22 mouse cellular contexts compared by ENCODE assay signal in the genomic region with DNA sequence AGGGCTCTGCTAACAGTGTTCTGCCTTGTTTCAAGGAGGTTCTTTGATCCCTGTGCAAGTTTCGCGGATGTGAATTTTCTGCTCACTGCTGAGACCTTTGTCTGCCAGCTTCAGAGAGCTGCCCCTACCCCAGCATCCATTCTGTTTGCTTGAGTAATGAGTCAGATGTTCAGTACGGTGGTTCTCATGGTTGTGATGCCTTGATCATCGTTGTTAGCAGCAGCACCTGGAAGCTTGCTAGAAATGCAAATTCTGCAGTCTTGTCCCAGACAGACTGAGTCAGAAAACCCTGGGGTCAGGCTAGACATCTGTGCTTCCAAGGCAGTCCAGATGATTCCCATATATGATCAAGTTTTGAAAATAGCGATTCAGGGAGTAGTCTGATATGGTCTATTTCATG.
DNase-seq lines count a peak whose midpoint lies in the region; ATAC-seq and TF ChIP-seq lines count a peak whose summit lies in the region.
"Had no signal": no experiment of that assay in that cellular context is flagged by ENCODE, and none has a peak within 500 bp of the region (broad histone marks: within the 10 kb centered on the region; RNA-seq: fewer than 3 reads in every experiment).

No protein-coding gene starts in this region.

- no peaks in the 10 kb centered on the region for H3K9me3 ChIP-seq in embryonic facial prominence, embryonic 14.5 days (ENCODE audit: control insufficient read depth, low read length)
- no peaks in the 10 kb centered on the region for H3K9me3 ChIP-seq in embryonic facial prominence, embryonic 10.5 days
- no peaks in the 10 kb centered on the region for H3K9me3 ChIP-seq in CH12.LX (replicated peaks; ENCODE audit: low read length)
- H3K9me3 ChIP-seq: embryonic facial prominence, embryonic 12.5 days; embryonic facial prominence, embryonic 15.5 days; forebrain, embryonic 13.5 days; forebrain, embryonic 15.5 days had no signal

- in situ Hi-C loops in CH12.LX (cut with MboI; ENCODE audit: low pct_ligation_motif_present, low pct_unique_long_range_greater_than_20kb, low sequenced_read_pairs) = no loop called here

- TF ChIP-seq EP300 in CH12.LX (IDR thresholded peaks at IDR 0.05; ENCODE audit: low read length) = peak; percentile 56

- no peak overlapping the region for H3K4me2 ChIP-seq in embryonic facial prominence, embryonic 14.5 days (ENCODE audit: low read depth, low read length)
- H3K4me2 ChIP-seq in CH12.LX (ENCODE audit: insufficient read depth, low read depth, poor library complexity, severe bottlenecking) = no peak overlapping the region
- H3K4me2 ChIP-seq: embryonic facial prominence, embryonic 12.5 days; embryonic facial prominence, embryonic 15.5 days; forebrain, embryonic 13.5 days; forebrain, embryonic 15.5 days had no signal

- no peak for TF ChIP-seq CTCF in CH12.LX (conservative IDR thresholded peaks at IDR 0.05 in 1 of 2, IDR thresholded peaks at IDR 0.05 in 1 of 2; ENCODE audit: low read depth in 2 of 2, low read length in 2 of 2)
- TF ChIP-seq CTCF in embryonic fibroblast, embryonic 13.5 days (IDR thresholded peaks at IDR 0.05; ENCODE audit: borderline replicate concordance, insufficient read depth, low read length) = no peak

- H3K9ac ChIP-seq in embryonic facial prominence, embryonic 14.5 days (ENCODE audit: low read depth, low read length) = no peak overlapping the region
- H3K9ac ChIP-seq in CH12.LX (ENCODE audit: insufficient read depth, low read depth) = no peak overlapping the region
- H3K9ac ChIP-seq: embryonic facial prominence, embryonic 12.5 days; embryonic facial prominence, embryonic 15.5 days; forebrain, embryonic 13.5 days; forebrain, embryonic 15.5 days; forebrain, postnatal 0 days had no signal

- H3K27ac ChIP-seq in embryonic facial prominence, embryonic 14.5 days (replicated peaks; ENCODE audit: low read depth, low read length) = no peak overlapping the region
- no peak overlapping the region for H3K27ac ChIP-seq in embryonic facial prominence, embryonic 10.5 days (replicated peaks)
- H3K27ac ChIP-seq in CH12.LX (ENCODE audit: insufficient read depth, low read depth) = no peak overlapping the region
- peak overlapping the region; percentile 79 for H3K27ac ChIP-seq in embryonic fibroblast, embryonic 13.5 days (ENCODE audit: insufficient read depth, low read length)
- H3K27ac ChIP-seq: embryonic facial prominence, embryonic 12.5 days; embryonic facial prominence, embryonic 15.5 days; forebrain, embryonic 13.5 days; forebrain, embryonic 15.5 days had no signal

- no peak for ATAC-seq in embryonic facial prominence, embryonic 14.5 days (ENCODE audit: low read depth)
- ATAC-seq: CD4-positive, CD25-positive, alpha-beta regulatory T cell, adult 4 months; forebrain, embryonic 13.5 days; forebrain, embryonic 15.5 days; forebrain, postnatal 0 days had no signal

- no peak for TF ChIP-seq POLR2A in CH12.LX (IDR thresholded peaks at IDR 0.05; ENCODE audit: low read depth, low read length)
- no peak for TF ChIP-seq POLR2A in embryonic fibroblast, embryonic 13.5 days (IDR thresholded peaks at IDR 0.05; ENCODE audit: low read depth, low read length)

- H3K36me3 ChIP-seq in embryonic facial prominence, embryonic 14.5 days (ENCODE audit: control insufficient read depth, insufficient read depth, low read length) = no peaks in the 10 kb centered on the region
- H3K36me3 ChIP-seq in embryonic facial prominence, embryonic 10.5 days (replicated peaks) = no peaks in the 10 kb centered on the region
- H3K36me3 ChIP-seq in CH12.LX (replicated peaks in 1 of 2; ENCODE audit: control insufficient read depth in 1 of 2, insufficient read depth in 1 of 2, low read length in 1 of 2) = no peaks in the 10 kb centered on the region
- H3K36me3 ChIP-seq: embryonic facial prominence, embryonic 12.5 days; embryonic facial prominence, embryonic 15.5 days; forebrain, embryonic 15.5 days had no signal

- H3K79me2 ChIP-seq in CH12.LX (replicated peaks; ENCODE audit: control insufficient read depth, extremely low read depth, insufficient read depth, poor library complexity, severe bottlenecking) = no peaks in the 10 kb centered on the region

- no peak for TF ChIP-seq RAD21 in CH12.LX (IDR thresholded peaks at IDR 0.05; ENCODE audit: low read depth, low read length)

- peak; percentile 22 for DNase-seq in embryonic facial prominence, embryonic 14.5 days (ENCODE audit: low spot score)
- no peak for DNase-seq in embryonic facial prominence, embryonic 10.5 days (ENCODE audit: low spot score)
- DNase-seq in 3T3-L1 (ENCODE audit: low read depth, low spot score) (peak; percentile 10), CH12.LX (ENCODE audit: extremely low read depth) (peak; percentile 61)
- no peak for DNase-seq in embryo, embryonic 9.5 days (ENCODE audit: extremely low spot score)
- no peak for DNase-seq in layer of hippocampus, postnatal 36 days
- DNase-seq: adrenal gland, adult 2 months; adrenal gland, postnatal 10 days; adrenal gland, postnatal 25 days; B cell, adult 2 months; cerebellum, adult 11-12 months; cerebellum, adult 2 months; cerebellum, adult 9-10 months; cerebellum, postnatal 10 days; cerebellum, postnatal 25 days; forebrain, postnatal 0 days had no signal

- peaks cover 9% of the 10 kb centered on the region; the same call in 1 of the 2 replicates for H3K4me1 ChIP-seq in embryonic facial prominence, embryonic 14.5 days (ENCODE audit: control insufficient read depth, insufficient read depth, low read length)
- peaks cover 32% of the 10 kb centered on the region for H3K4me1 ChIP-seq in embryonic facial prominence, embryonic 10.5 days
- peaks cover 25 to 99% of the 10 kb centered on the region in 2 experiments for H3K4me1 ChIP-seq in CH12.LX (ENCODE audit: control insufficient read depth in 1 of 2, insufficient read depth in 2 of 2)
- H3K4me1 ChIP-seq in embryonic fibroblast, embryonic 13.5 days (ENCODE audit: control insufficient read depth, insufficient read depth, low read length) = peaks cover 9% of the 10 kb centered on the region; the same call in 1 of the 2 replicates

- WGBS in embryonic facial prominence, embryonic 14.5 days = 69% methylated on average over 5 of the region's 5 CpGs
- WGBS in embryonic facial prominence, embryonic 10.5 days = 76% methylated on average over 5 of the region's 5 CpGs

- dilution Hi-C loops in CH12.LX (cut with MboI; ENCODE audit: extremely low pct_ligation_motif_present, extremely low pct_unique_long_range_greater_than_20kb, low sequenced_read_pairs) = no loop called here

- no peaks in the 10 kb centered on the region for H3K27me3 ChIP-seq in embryonic facial prominence, embryonic 14.5 days (replicated peaks; ENCODE audit: control insufficient read depth, insufficient read depth, low read length)
- H3K27me3 ChIP-seq in embryonic facial prominence, embryonic 10.5 days (replicated peaks; ENCODE audit: low read depth, poor library complexity, severe bottlenecking) = no peaks in the 10 kb centered on the region
- H3K27me3 ChIP-seq in CH12.LX (replicated peaks) = no peaks in the 10 kb centered on the region
- H3K27me3 ChIP-seq: embryonic facial prominence, embryonic 12.5 days; embryonic facial prominence, embryonic 15.5 days; forebrain, embryonic 13.5 days; forebrain, embryonic 15.5 days had no signal

- no peak overlapping the region for H3K4me3 ChIP-seq in embryonic facial prominence, embryonic 14.5 days (ENCODE audit: low read depth, low read length)
- no peak overlapping the region for H3K4me3 ChIP-seq in embryonic facial prominence, embryonic 10.5 days
- H3K4me3 ChIP-seq in CH12.LX (replicated peaks in 1 of 3; ENCODE audit: low read depth in 2 of 3, low read length in 2 of 3, poor library complexity in 1 of 3) = no peak overlapping the region
- H3K4me3 ChIP-seq in embryonic fibroblast, embryonic 13.5 days (ENCODE audit: insufficient read depth, low read length) = no peak overlapping the region
- H3K4me3 ChIP-seq: embryonic facial prominence, embryonic 12.5 days; embryonic facial prominence, embryonic 15.5 days; forebrain, embryonic 13.5 days; forebrain, embryonic 15.5 days had no signal

TF ChIP-seq in CH12.LX, 34 proteins besides CTCF, POLR2A, EP300 and RAD21:
- TF ChIP-seq ETS1 (conservative IDR thresholded peaks at IDR 0.05; ENCODE audit: low read depth, low read length) (peak; percentile 52), USF2 (conservative IDR thresholded peaks at IDR 0.05; ENCODE audit: low read depth, low read length) (no peak), ZC3H11A (IDR thresholded peaks at IDR 0.05; ENCODE audit: low read depth, low read length) (no peak), HCFC1 (IDR thresholded peaks at IDR 0.05; ENCODE audit: low read depth, low read length) (no peak), CHD1 (IDR thresholded peaks at IDR 0.05; ENCODE audit: low read depth, low read length) (no peak), USF1 (IDR thresholded peaks at IDR 0.05; ENCODE audit: low read depth, low read length) (no peak), SIN3A (IDR thresholded peaks at IDR 0.05; ENCODE audit: low read length) (no peak), ZMIZ1 (IDR thresholded peaks at IDR 0.05; ENCODE audit: low read depth, low read length) (no peak), BHLHE40 (IDR thresholded peaks at IDR 0.05; ENCODE audit: low read depth, low read length) (peak; percentile 13; the same call in 1 of the 2 replicates), MYC (IDR thresholded peaks at IDR 0.05; ENCODE audit: low read depth, low read length) (no peak), TCF12 (IDR thresholded peaks at IDR 0.05; ENCODE audit: low read depth, low read length) (0 out of 2 replicates have a peak, but pooled peaks have one; percentile 31), KAT2A (IDR thresholded peaks at IDR 0.05; ENCODE audit: insufficient replicate concordance, low read length) (no peak), IRF4 (IDR thresholded peaks at IDR 0.05; ENCODE audit: low read depth, low read length) (0 out of 2 replicates have a peak, but pooled peaks have one; percentile 30), JUND (conservative IDR thresholded peaks at IDR 0.05; ENCODE audit: low read depth, low read length) (no peak), MAZ (IDR thresholded peaks at IDR 0.05; ENCODE audit: low read depth, low read length) (no peak)

Comparison
In these comparisons a context has a peak if more than half of its experiments do, and no peak if none do; other contexts are left out.
1. DNase-seq: peak in embryonic facial prominence, embryonic 14.5 days (single experiment), 3T3-L1 (single experiment) and CH12.LX (single experiment); none in embryonic facial prominence, embryonic 10.5 days (single experiment), embryo, embryonic 9.5 days (single experiment) and layer of hippocampus, postnatal 36 days (0 of 2).